Mouse (Mus musculus): ENCODE results near the gene Mfsd13b.

GRCm38 (mm10) chr7:121045671-121046453, 63.6 kb downstream of the Mfsd13b start:
- no peak for TF ChIP-seq CTCF (IDR thresholded peaks at IDR 0.05; ENCODE audit: control insufficient read depth, insufficient read depth, low read length)
- no peak for TF ChIP-seq POLR2A (IDR thresholded peaks at IDR 0.05; ENCODE audit: borderline replicate concordance, control insufficient read depth, low read depth, low read length)

Measured in bone marrow, adult 2 months (tissue).